Mouse (Mus musculus) CH12.LX (cell line): ENCODE measurements at regions not wholly inside any gene's neighbourhood (a gene's known extent, or its start where the extent isn't known, plus 50 kb on each side); places are given as distances from the start of the nearest gene placed in this dataset.
A peak's percentile ranks its signal among the peaks of the same experiment; 100 is the strongest.

Experiments used
- DNase-seq: peaks from one replicate; pipeline ENCODE4 v3.0.0-alpha.2; 2013; ENCODE audit errors: extremely low read depth
- H3K27ac ChIP-seq: 2 replicates; pipeline ENCODE4 v1.5.1; 2012; ENCODE audit warnings: low read depth, mild to moderate bottlenecking, control low read depth, moderate library complexity; ENCODE audit not compliant: insufficient read depth
- H3K27me3 ChIP-seq: replicated peaks from 2 replicates; pipeline ENCODE3; 2012; ENCODE audit warnings: inconsistent platforms
- H3K36me3 ChIP-seq, 2 experiments: replicated peaks in 1 of 2; 2 replicates each; pipeline versions ENCODE3 to v1.6.1; 2012; ENCODE audit warnings: inconsistent platforms in 1 of 2, low read length in 1 of 2, mild to moderate bottlenecking in 1 of 2, mixed read lengths in 1 of 2, moderate library complexity in 1 of 2; ENCODE audit not compliant: control insufficient read depth in 1 of 2, insufficient read depth in 1 of 2
- H3K4me1 ChIP-seq, 2 experiments: 2 replicates each; pipeline ENCODE4 v1.6.1; 2012; ENCODE audit warnings: inconsistent platforms in 1 of 2, moderate library complexity in 1 of 2; ENCODE audit not compliant: insufficient read depth in 2 of 2, control insufficient read depth in 1 of 2
- H3K4me2 ChIP-seq: 2 replicates; pipeline ENCODE4 v1.6.1; 2012; ENCODE audit warnings: low read depth, mild to moderate bottlenecking, control low read depth; ENCODE audit not compliant: poor library complexity, insufficient read depth, severe bottlenecking
- H3K4me3 ChIP-seq, 3 experiments: fragments of 150-350 bp in 1 of 3; sonication (generic) in 1 of 3; replicated peaks in 1 of 3; 2 replicates each; pipeline versions ENCODE3 to v1.5.1; 2011 to 2012; ENCODE audit warnings: low read depth in 2 of 3, low read length in 2 of 3, mild to moderate bottlenecking in 2 of 3, moderate library complexity in 2 of 3, control low read depth in 1 of 3, improper control_type of control experiment in 1 of 3, inconsistent platforms in 1 of 3, mixed read lengths in 1 of 3; ENCODE audit not compliant: poor library complexity in 1 of 3
- H3K79me2 ChIP-seq: replicated peaks from 2 replicates; pipeline ENCODE4 v1.6.1; 2012; ENCODE audit warnings: mild to moderate bottlenecking, moderate library complexity; ENCODE audit not compliant: control insufficient read depth, poor library complexity, insufficient read depth, severe bottlenecking; ENCODE audit errors: extremely low read depth
- H3K9ac ChIP-seq: 2 replicates; pipeline ENCODE4 v1.6.1; 2012; ENCODE audit warnings: low read depth, mild to moderate bottlenecking, control low read depth, moderate library complexity; ENCODE audit not compliant: insufficient read depth
- H3K9me3 ChIP-seq: replicated peaks from 2 replicates; pipeline ENCODE3; 2012; ENCODE audit warnings: low read length, inconsistent platforms, mixed read lengths
- BHLHE40 ChIP-seq: IDR thresholded peaks from 2 replicates; pipeline ENCODE4 v1.6.1; 2011; ENCODE audit warnings: mild to moderate bottlenecking, low read depth, low read length, improper control_type of control experiment
- CHD1 ChIP-seq: IDR thresholded peaks from 2 replicates; pipeline ENCODE4 v1.6.1; 2012; ENCODE audit warnings: low read depth, low read length, improper control_type of control experiment, inconsistent platforms
- CHD2 ChIP-seq: IDR thresholded peaks from 2 replicates; pipeline ENCODE4 v1.6.1; 2011; ENCODE audit warnings: low read length, improper control_type of control experiment
- ETS1 ChIP-seq: conservative IDR thresholded peaks from 2 replicates; pipeline ENCODE4 v1.6.1; 2012; ENCODE audit warnings: low read depth, mild to moderate bottlenecking, inconsistent platforms, low read length, improper control_type of control experiment, moderate library complexity
- HCFC1 ChIP-seq: IDR thresholded peaks from 2 replicates; pipeline ENCODE4 v1.6.1; 2012; ENCODE audit warnings: low read depth, mild to moderate bottlenecking, inconsistent platforms, low read length, improper control_type of control experiment
- IRF4 ChIP-seq: IDR thresholded peaks from 2 replicates; pipeline ENCODE4 v1.6.1; 2014; ENCODE audit warnings: low read depth, mild to moderate bottlenecking, inconsistent platforms, low read length, improper control_type of control experiment
- KAT2A ChIP-seq: IDR thresholded peaks from 2 replicates; pipeline ENCODE4 v1.6.1; 2012; ENCODE audit warnings: low read length, improper control_type of control experiment, inconsistent platforms; ENCODE audit not compliant: insufficient replicate concordance
- MAX ChIP-seq: IDR thresholded peaks from 2 replicates; pipeline ENCODE4 v1.6.1; 2011; ENCODE audit warnings: low read length, improper control_type of control experiment
- MAZ ChIP-seq: IDR thresholded peaks from 2 replicates; pipeline ENCODE4 v1.6.1; 2012; ENCODE audit warnings: low read depth, mild to moderate bottlenecking, inconsistent platforms, low read length, improper control_type of control experiment, moderate library complexity
- MEF2A ChIP-seq: IDR thresholded peaks from 2 replicates; pipeline ENCODE4 v1.6.1; 2014; ENCODE audit warnings: low read depth, mild to moderate bottlenecking, inconsistent platforms, low read length, improper control_type of control experiment, borderline replicate concordance
- MXI1 ChIP-seq: IDR thresholded peaks from 2 replicates; pipeline ENCODE4 v1.6.1; 2011; ENCODE audit warnings: mild to moderate bottlenecking, low read depth, low read length, improper control_type of control experiment
- MYC ChIP-seq: IDR thresholded peaks from 2 replicates; pipeline ENCODE4 v1.6.1; 2011; ENCODE audit warnings: low read depth, mild to moderate bottlenecking, improper control_type of control experiment, low read length
- NRF1 ChIP-seq: IDR thresholded peaks from 2 replicates; pipeline ENCODE4 v1.6.1; 2014; ENCODE audit warnings: low read depth, mild to moderate bottlenecking, inconsistent platforms, low read length, improper control_type of control experiment, moderate library complexity
- POLR2A ChIP-seq: IDR thresholded peaks from 2 replicates; pipeline ENCODE4 v1.6.1; 2011; ENCODE audit warnings: low read depth, mild to moderate bottlenecking, improper control_type of control experiment, low read length
- RCOR1 ChIP-seq: conservative IDR thresholded peaks from 2 replicates; pipeline ENCODE4 v1.6.1; 2012; ENCODE audit warnings: low read depth, mild to moderate bottlenecking, inconsistent platforms, low read length, improper control_type of control experiment
- SIN3A ChIP-seq: IDR thresholded peaks from 2 replicates; pipeline ENCODE4 v1.6.1; 2012; ENCODE audit warnings: low read length, improper control_type of control experiment, inconsistent platforms
- TBP ChIP-seq: conservative IDR thresholded peaks from 2 replicates; pipeline ENCODE4 v1.6.1; 2011; ENCODE audit warnings: low read depth, low read length, improper control_type of control experiment
- USF2 ChIP-seq: conservative IDR thresholded peaks from 2 replicates; pipeline ENCODE4 v1.6.1; 2011; ENCODE audit warnings: low read depth, low read length, improper control_type of control experiment
- ZC3H11A ChIP-seq: IDR thresholded peaks from 2 replicates; pipeline ENCODE4 v1.6.1; 2012; ENCODE audit warnings: low read depth, mild to moderate bottlenecking, inconsistent platforms, low read length, improper control_type of control experiment
- ZMIZ1 ChIP-seq: IDR thresholded peaks from 2 replicates; pipeline ENCODE4 v1.6.1; 2012; ENCODE audit warnings: low read depth, mild to moderate bottlenecking, inconsistent platforms, low read length, improper control_type of control experiment
- dilution Hi-C: fragments of 300-500 bp; cut with MboI; formaldehyde crosslinking; loops from 2 replicates; pipeline ENCODE4 v1.14.3; 2020; ENCODE audit warnings: low sequenced_read_pairs; ENCODE audit not compliant: extremely low pct_unique_long_range_greater_than_20kb, extremely low pct_ligation_motif_present
- in situ Hi-C: fragments of 300-500 bp; cut with MboI; formaldehyde crosslinking; loops from 3 replicates; pipeline ENCODE4 v1.14.3; 2019; ENCODE audit warnings: low sequenced_read_pairs, low pct_ligation_motif_present, low pct_unique_long_range_greater_than_20kb, mixed read lengths

DNA sequence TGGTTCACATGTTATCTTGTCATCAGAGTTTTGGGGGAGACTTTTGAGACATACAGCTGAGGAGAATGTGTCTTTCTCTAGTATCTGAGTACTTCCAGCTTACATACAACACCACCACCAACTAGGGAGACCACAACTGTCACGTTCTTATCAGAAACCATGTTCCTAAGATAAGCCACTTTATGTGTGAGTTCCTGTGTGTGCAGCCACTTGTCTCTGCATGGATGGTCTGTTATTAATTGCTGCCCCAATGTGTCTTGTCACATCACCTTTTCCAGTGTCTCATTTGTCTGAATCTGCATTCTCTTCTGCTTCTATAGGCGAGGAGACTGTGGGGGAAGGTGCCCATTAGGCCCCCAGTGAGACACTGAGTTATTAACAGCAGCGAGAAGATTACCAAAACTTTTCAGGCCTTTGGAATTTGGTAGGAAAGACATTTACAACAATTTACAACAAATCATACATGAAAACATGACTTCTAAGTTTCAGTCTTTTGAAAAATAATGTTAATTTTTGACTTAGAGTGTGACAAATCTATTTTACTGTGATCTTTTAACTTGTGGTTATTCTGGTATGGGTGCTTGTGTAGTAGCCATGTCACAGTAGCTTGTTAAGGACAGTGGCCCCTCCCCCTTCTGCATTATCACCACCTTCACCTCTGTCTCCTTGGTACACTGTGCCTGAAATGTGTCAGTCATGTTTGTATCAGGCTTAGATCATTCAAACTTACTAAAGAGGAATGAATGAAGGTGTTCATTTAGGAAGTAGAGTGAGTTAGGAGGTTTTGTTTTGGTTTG lies 79.3 kb upstream of the Tet2 start:
- dilution Hi-C loops (no loop called here), in situ Hi-C loops (no loop called here)
- Histone ChIP-seq H3K79me2 (no peaks in the 10 kb centered on the region), H3K27ac (peak overlapping the region; percentile 0; the same call in 1 of the 2 replicates), H3K4me3 (no peak overlapping the region), H3K4me2 (no peak overlapping the region), H3K4me1 (peaks cover 30 to 43% of the 10 kb centered on the region in 2 experiments), H3K27me3 (no peaks in the 10 kb centered on the region), H3K9me3 (no peaks in the 10 kb centered on the region), H3K36me3 (no peaks in the 10 kb centered on the region), H3K9ac (no peak overlapping the region)
- DNase-seq: no peak
- TF ChIP-seq ZMIZ1 (0 out of 2 replicates have a peak, but pooled peaks have one; percentile 46), MAX (peak; percentile 55; the same call in 1 of the 2 replicates), RCOR1 (peak; percentile 58; the same call in 1 of the 2 replicates), CHD2 (peak; percentile 73), KAT2A (0 out of 2 replicates have a peak, but pooled peaks have one; percentile 22), NRF1 (no peak), BHLHE40 (peak; percentile 43; the same call in 1 of the 2 replicates), MXI1 (0 out of 2 replicates have a peak, but pooled peaks have one; percentile 39), HCFC1 (no peak), ETS1 (0 out of 2 replicates have a peak, but pooled peaks have one; percentile 14), POLR2A (no peak), TBP (0 out of 2 replicates have a peak, but pooled peaks have one; percentile 36), MAZ (peak; percentile 54; the same call in 1 of the 2 replicates), MEF2A (peak; percentile 49), MYC (0 out of 2 replicates have a peak, but pooled peaks have one; percentile 21), ZC3H11A (no peak), USF2 (no peak), IRF4 (0 out of 2 replicates have a peak, but pooled peaks have one; percentile 22), SIN3A (0 out of 2 replicates have a peak, but pooled peaks have one; percentile 56), CHD1 (peak; percentile 96)
